Comparison of ENCODE assay signal across 20 mouse cellular contexts in genomic region chr13:56854506-56854905, GRCm38 (mm10). TPM values are rescaled to one million over a fixed set of nuclear protein-coding genes. Genes with fewer than 3 reads are reported as not detected.
"Had no signal": no experiment of that assay in that cellular context is flagged by ENCODE, and none has a peak within 500 bp of the region (broad histone marks: within the 10 kb centered on the region; RNA-seq: fewer than 3 reads in every experiment).

No protein-coding gene starts in this region.

- H3K36me3 ChIP-seq: neural tube, embryonic 15.5 days; stomach, embryonic 15.5 days had no signal

- H3K4me3 ChIP-seq: neural tube, embryonic 15.5 days; stomach, embryonic 15.5 days had no signal

- H3K9ac ChIP-seq: neural tube, embryonic 15.5 days; stomach, embryonic 15.5 days had no signal

- H3K4me2 ChIP-seq: neural tube, embryonic 15.5 days; stomach, embryonic 15.5 days had no signal

- H3K27me3 ChIP-seq: neural tube, embryonic 15.5 days; stomach, embryonic 15.5 days had no signal

- H3K4me1 ChIP-seq: stomach, embryonic 15.5 days had no signal

- DNase-seq: retina, postnatal 1 day; right cerebral cortex, adult 18-20 months; right cerebral cortex, postnatal 14 days; right cerebral cortex, postnatal 25 days; right cerebral cortex, postnatal 4 days; spleen, adult 18-20 months; thymus, adult 18-20 months; thymus, adult 2 months; thymus, postnatal 14 days; thymus, postnatal 25 days; thymus, postnatal 36 days; thymus, postnatal 4 days had no signal

- H3K27ac ChIP-seq: neural tube, embryonic 15.5 days; stomach, embryonic 15.5 days; stomach, postnatal 0 days had no signal

- H3K9me3 ChIP-seq: neural tube, embryonic 15.5 days; stomach, embryonic 15.5 days had no signal

RNA-seq across cellular contexts. Expression of gene Trpc7, which starts 41.3 kb away (rescaled TPM):
- total RNA-seq: neutrophil, adult 5-6 weeks had no signal
- polyA plus RNA-seq: spleen, adult 2 months; stomach, embryonic 14.5 days; thymus, postnatal 0 days; urinary bladder, adult 2 months had no signal
